In the genomic region with DNA sequence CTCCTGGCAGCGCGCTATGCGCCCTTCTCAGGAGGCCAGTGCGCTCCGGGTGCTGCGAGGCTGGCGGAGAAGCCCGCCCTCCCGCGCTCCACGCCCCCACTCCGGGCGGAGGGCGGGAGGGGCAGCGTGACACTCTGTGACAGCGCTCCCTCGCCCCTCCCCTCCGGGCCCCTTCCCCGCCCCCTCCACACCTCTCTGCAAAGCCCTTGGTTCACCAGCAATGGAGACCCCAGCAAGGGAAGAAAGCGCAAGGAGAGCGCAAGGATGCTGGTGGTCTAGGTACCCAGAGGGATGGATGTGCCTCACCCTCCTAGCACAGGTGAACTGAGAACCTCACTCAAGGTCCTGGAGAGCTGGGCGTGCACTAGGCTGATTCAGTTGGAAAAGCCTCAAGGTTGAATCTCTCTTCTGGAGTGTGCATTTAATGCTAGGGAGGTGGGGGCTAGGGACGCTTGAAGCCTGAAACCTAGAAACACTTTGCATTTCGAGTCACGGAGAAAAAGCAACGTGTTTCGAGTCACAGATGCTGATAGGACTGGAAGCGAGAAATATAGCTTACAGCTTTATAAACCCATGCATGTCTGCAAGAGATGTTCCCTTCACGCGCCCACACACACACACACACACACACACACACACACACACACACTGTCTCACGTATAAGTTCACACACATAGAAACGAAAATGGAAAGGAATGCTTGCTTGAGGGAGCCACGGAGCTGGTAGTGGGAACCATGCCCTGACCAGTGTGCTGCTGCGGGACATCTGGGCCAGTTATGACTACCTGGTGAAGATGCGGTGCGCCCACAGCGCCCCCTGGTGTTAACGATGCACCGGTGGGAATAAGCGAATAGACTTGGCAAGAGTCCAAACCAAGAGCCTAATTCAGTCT, we compare ENCODE assay signal across 8 mouse cellular contexts. TPM values are rescaled to one million over a fixed set of nuclear protein-coding genes. Genes with fewer than 3 reads are reported as not detected.
DNase-seq lines count a peak whose midpoint lies in the region; ATAC-seq and TF ChIP-seq lines count a peak whose summit lies in the region.

A gene (minus strand): TSS at position 106 of the 893 bp plus-strand sequence.

- DNase-seq in 416B (ENCODE audit: low read depth) = peak; percentile 78
- peak; percentile 82 for DNase-seq in adrenal gland, postnatal 25 days
- peak; percentile 51 to 72 for DNase-seq in heart, adult 9 months (ENCODE audit: low spot score in 2 of 2)
- DNase-seq in kidney, adult 9 months = peak; percentile 80
- peak; percentile 67 for DNase-seq in limb, embryonic 14.5 days (ENCODE audit: low spot score)
- DNase-seq in midbrain, postnatal 0 days (ENCODE audit: low spot score) = peak; percentile 84
- DNase-seq in spleen, postnatal 4 days (ENCODE audit: low spot score in 2 of 2) = peak; percentile 68 to 89

- no peak within 1 kb of the TSS for H3K27ac ChIP-seq in embryonic facial prominence, embryonic 12.5 days
- H3K27ac ChIP-seq in limb, embryonic 14.5 days (replicated peaks; ENCODE audit: low read depth, low read length) = no peak within 1 kb of the TSS
- H3K27ac ChIP-seq in midbrain, postnatal 0 days (ENCODE audit: low read depth, low read length) = 0 out of 2 replicates have a peak within 1 kb of the TSS, but pooled peaks have one; percentile 32

- TF ChIP-seq POLR2A in limb, embryonic 14.5 days (IDR thresholded peaks at IDR 0.05; ENCODE audit: borderline replicate concordance, extremely low read depth, insufficient read depth, insufficient read length) = no peak

- no peaks in the 10 kb centered on the region for H3K36me3 ChIP-seq in embryonic facial prominence, embryonic 12.5 days
- no peaks in the 10 kb centered on the region for H3K36me3 ChIP-seq in limb, embryonic 14.5 days (ENCODE audit: control insufficient read depth, insufficient read depth, low read length)
- no peaks in the 10 kb centered on the region for H3K36me3 ChIP-seq in midbrain, postnatal 0 days (ENCODE audit: insufficient read depth, low read length)

- peak within 1 kb of the TSS; percentile 31; the same call in 1 of the 2 replicates for H3K9ac ChIP-seq in embryonic facial prominence, embryonic 12.5 days
- peak within 1 kb of the TSS; percentile 36; the same call in 1 of the 2 replicates for H3K9ac ChIP-seq in limb, embryonic 14.5 days (ENCODE audit: low read depth, low read length, severe bottlenecking)
- peak within 1 kb of the TSS; percentile 70 for H3K9ac ChIP-seq in midbrain, postnatal 0 days (replicated peaks; ENCODE audit: low read length, poor library complexity, severe bottlenecking)

- peaks cover 23% of the 10 kb centered on the region for H3K4me1 ChIP-seq in embryonic facial prominence, embryonic 12.5 days
- peaks cover 15% of the 10 kb centered on the region for H3K4me1 ChIP-seq in limb, embryonic 14.5 days (ENCODE audit: control insufficient read depth, insufficient read depth, low read length)
- 0 out of 2 replicates have a peak, but pooled peaks cover 2% of the 10 kb centered on the region for H3K4me1 ChIP-seq in midbrain, postnatal 0 days (ENCODE audit: insufficient read depth, low read length)

- 3% methylated on average over 40 of the region's 40 CpGs for WGBS in embryonic facial prominence, embryonic 12.5 days
- 3% methylated on average over 37 of the region's 40 CpGs for WGBS in limb, embryonic 14.5 days
- 2% methylated on average over 27 of the region's 40 CpGs for WGBS in midbrain, postnatal 0 days

- H3K9me3 ChIP-seq in embryonic facial prominence, embryonic 12.5 days = no peaks in the 10 kb centered on the region
- no peaks in the 10 kb centered on the region for H3K9me3 ChIP-seq in limb, embryonic 14.5 days (ENCODE audit: control insufficient read depth, low read length)
- H3K9me3 ChIP-seq in midbrain, postnatal 0 days (ENCODE audit: low read length) = no peaks in the 10 kb centered on the region

- peak; percentile 43; the same call in 1 of the 2 replicates for ATAC-seq in embryonic facial prominence, embryonic 12.5 days (ENCODE audit: insufficient number of reproducible peaks, insufficient read depth, low FRiP score, low TSS enrichment)
- peak; percentile 83 for ATAC-seq in limb, embryonic 14.5 days (ENCODE audit: low FRiP score, low read depth)
- peak; percentile 78 for ATAC-seq in midbrain, postnatal 0 days (ENCODE audit: low FRiP score)

- H3K4me2 ChIP-seq in embryonic facial prominence, embryonic 12.5 days (replicated peaks) = peak within 1 kb of the TSS; percentile 91
- H3K4me2 ChIP-seq in limb, embryonic 14.5 days (replicated peaks; ENCODE audit: low read depth, low read length, severe bottlenecking) = peak within 1 kb of the TSS; percentile 69
- peak within 1 kb of the TSS; percentile 80 for H3K4me2 ChIP-seq in midbrain, postnatal 0 days (ENCODE audit: low read depth, low read length, poor library complexity, severe bottlenecking)

- H3K4me3 ChIP-seq in embryonic facial prominence, embryonic 12.5 days = peak within 1 kb of the TSS; percentile 46
- peak within 1 kb of the TSS; percentile 38 for H3K4me3 ChIP-seq in limb, embryonic 14.5 days (replicated peaks; ENCODE audit: low read length)
- H3K4me3 ChIP-seq in midbrain, postnatal 0 days (ENCODE audit: low read depth, low read length) = peak within 1 kb of the TSS; percentile 54

- H3K27me3 ChIP-seq in embryonic facial prominence, embryonic 12.5 days = peaks cover 50% of the 10 kb centered on the region
- peaks cover 29% of the 10 kb centered on the region for H3K27me3 ChIP-seq in limb, embryonic 14.5 days (ENCODE audit: control insufficient read depth, insufficient read depth, low read length)
- peaks cover 13% of the 10 kb centered on the region; the same call in 1 of the 2 replicates for H3K27me3 ChIP-seq in midbrain, postnatal 0 days (ENCODE audit: insufficient read depth, low read length)

- peak; percentile 92 for TF ChIP-seq CTCF in midbrain, postnatal 0 days (IDR thresholded peaks at IDR 0.05)

RNA-seq across cellular contexts. Expression of the gene that starts here (rescaled TPM):
- 0.12 and 0.57 TPM in 2 replicates for total RNA-seq in adrenal gland, postnatal 25 days (2021)
- 1.5 and 1.8 TPM in 2 replicates for polyA plus RNA-seq in embryonic facial prominence, embryonic 12.5 days (2016; fragmentation: Nextera tagmentation; extraction: Ambion mirVana)
- polyA plus RNA-seq in limb, embryonic 14.5 days (2012; rRNA removed) = 6.3 TPM in 2 replicates
- polyA plus RNA-seq in limb, embryonic 14.5 days (2014; fragmentation: Nextera tagmentation; extraction: Ambion mirVana) = 3.9 and 5.8 TPM in 2 replicates
- 86.7 and 93.5 TPM in 2 replicates for total RNA-seq in midbrain, postnatal 0 days (2014; rRNA removed)
- 17.8 and 18.1 TPM in 2 replicates for polyA plus RNA-seq in midbrain, postnatal 0 days (2015; fragmentation: Nextera tagmentation; extraction: Ambion mirVana)

Comparison
In these comparisons a context has a peak if more than half of its experiments do, and no peak if none do; other contexts are left out.
1. RNA of the gene that starts here (total RNA-seq): 86.7 to 93.5 TPM in midbrain, postnatal 0 days; 0.12 to 0.57 TPM in adrenal gland, postnatal 25 days; every median in the first group is over 10 times any median in the second.
2. Peak in DNase-seq in adrenal gland, postnatal 25 days; RNA of the gene not detected or under 1 TPM.
3. Peak in every context shown above with its lines, with median percentiles within 50 percentile points of each other: DNase-seq, ATAC-seq, H3K4me2 ChIP-seq, H3K4me3 ChIP-seq and H3K9ac ChIP-seq.